Mouse (Mus musculus): ENCODE results near the gene Cd47.

The Cd47 gene

GRCm38 (mm10) chr16:49868278-49868677 lies 67.9 kb downstream of the Cd47 start:
- DNase-seq (ENCODE audit: low spot score in 2 of 2): no peak

- no peak for DNase-seq (ENCODE audit: low spot score in 2 of 2)
Measured at GRCm38 (mm10) chr16:49873918-49874317, 73.6 kb downstream of the Cd47 start.

- DNase-seq (ENCODE audit: low spot score in 2 of 2): no peak
Measured at GRCm38 (mm10) chr16:49874546-49874945, 74.2 kb downstream of the Cd47 start.

DNA sequence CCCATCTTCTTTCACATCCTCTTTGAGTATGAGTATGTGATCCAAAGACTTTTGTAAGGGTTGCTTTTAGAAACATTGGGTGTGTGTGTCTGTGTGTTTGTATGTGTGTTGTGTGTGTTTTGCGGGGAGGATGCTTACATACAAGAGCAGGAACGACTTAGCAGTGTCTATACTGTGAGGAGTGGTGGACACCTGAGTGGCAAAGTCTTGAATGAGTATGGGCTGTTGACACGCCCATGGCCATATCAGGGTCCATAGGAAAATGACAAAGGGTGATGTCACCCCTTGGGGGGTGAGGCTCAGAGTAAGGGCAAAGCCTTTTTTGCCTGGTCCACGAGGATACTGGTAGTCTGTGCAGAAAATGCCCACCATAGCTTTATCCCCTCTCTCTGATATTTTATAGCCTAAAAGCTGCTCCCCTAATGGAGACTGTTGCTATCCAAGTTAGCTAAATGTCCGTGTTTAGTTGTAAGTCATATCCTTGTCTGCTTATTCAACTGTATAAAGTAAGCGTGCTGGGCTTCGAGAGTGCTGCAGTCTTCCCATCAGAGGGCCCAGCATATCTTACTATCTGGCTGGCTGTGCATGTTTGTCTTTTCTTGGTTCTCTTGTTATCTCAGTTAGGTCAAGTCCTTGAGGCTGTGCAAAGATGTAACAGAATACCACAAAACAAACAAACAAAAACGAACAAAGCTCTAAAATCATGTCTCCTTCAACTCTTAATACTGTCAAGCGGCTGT lies 76.1 kb downstream of the Cd47 start:
- DNase-seq (ENCODE audit: low spot score in 2 of 2): no peak

- no peak for DNase-seq (ENCODE audit: low spot score in 2 of 2)
Measured at GRCm38 (mm10) chr16:49877243-49877642, 76.9 kb downstream of the Cd47 start.

GRCm38 (mm10) chr16:49878051-49878450 lies 77.7 kb downstream of the Cd47 start:
- DNase-seq (ENCODE audit: low spot score in 2 of 2): no peak

DNA sequence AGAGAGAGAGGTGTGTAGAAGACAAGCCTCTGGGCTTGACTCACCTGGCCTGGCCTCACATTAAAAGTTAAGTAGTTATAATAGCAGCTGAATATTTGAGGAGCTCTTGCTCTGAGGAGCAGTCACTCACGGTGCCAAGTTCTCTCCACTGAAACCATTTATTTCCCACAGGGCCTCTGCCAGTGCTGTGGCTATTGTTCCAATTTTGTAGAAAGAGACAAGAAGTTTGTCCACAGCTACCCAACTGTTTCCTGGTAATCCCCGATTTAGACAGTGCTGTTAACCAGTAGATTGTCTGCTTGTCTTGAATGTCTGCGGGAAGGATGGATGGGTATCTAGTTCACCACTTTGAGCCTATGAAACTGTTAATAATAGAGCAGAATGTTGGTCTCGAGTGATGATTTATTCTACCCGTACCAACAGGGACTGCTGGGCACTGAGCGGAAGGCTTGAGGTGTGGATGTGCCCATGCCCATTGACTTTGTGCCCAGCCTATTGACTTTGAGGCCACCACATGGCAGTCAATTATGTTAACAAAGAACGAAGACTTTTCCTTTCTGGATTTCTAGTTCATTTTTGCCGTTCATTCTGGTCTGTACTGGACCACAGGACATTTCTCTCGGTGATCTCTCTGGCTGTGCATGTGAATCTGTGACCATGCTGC lies 86.2 kb downstream of the Cd47 start:
- no peak for DNase-seq (ENCODE audit: low spot score in 2 of 2)

- no peak for DNase-seq (ENCODE audit: low spot score in 2 of 2)
Measured at GRCm38 (mm10) chr16:49887290-49887689, 87.0 kb downstream of the Cd47 start.

DNA sequence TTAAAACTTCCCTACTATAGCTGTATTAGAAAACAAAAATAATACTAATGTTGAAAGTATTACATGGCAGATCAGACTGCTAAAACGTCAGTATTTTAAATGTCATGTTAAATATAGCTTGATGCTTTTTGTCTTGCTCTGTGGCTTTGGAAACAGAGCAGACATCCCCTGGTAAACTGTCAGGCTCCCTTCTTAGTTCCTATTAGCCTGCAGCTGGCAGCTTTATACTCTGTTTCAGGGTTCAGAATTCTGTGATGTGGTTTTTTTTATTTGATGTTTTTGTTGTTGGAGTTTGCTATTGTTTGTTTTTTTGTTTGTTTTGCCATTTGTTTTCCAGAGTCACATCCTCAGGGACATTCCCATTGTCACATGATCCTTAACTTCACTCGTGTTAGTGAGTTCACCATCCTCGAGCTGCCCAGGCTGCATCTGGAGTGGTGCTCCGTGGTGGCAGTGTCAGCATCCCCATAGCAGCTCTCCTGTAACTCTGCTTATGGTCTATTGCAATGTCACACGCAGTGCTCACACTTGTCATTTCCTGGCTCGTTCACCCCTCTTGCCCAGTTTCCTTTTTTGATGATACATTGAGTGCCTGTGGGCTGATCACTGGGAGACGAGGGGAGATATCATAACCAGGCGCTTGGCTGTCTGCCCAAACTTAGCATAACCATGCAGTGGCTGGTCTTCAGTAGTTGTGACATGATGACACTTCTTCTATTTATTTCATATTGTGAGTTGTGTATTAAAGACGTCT lies 87.7 kb downstream of the Cd47 start:
- DNase-seq (ENCODE audit: low spot score in 2 of 2): no peak

- DNase-seq (ENCODE audit: low spot score in 2 of 2): no peak
Measured at GRCm38 (mm10) chr16:49889031-49889655, 88.8 kb downstream of the Cd47 start.

- no peak for DNase-seq (ENCODE audit: low spot score in 2 of 2)
Measured at GRCm38 (mm10) chr16:49892252-49892651, 91.9 kb downstream of the Cd47 start.

DNA sequence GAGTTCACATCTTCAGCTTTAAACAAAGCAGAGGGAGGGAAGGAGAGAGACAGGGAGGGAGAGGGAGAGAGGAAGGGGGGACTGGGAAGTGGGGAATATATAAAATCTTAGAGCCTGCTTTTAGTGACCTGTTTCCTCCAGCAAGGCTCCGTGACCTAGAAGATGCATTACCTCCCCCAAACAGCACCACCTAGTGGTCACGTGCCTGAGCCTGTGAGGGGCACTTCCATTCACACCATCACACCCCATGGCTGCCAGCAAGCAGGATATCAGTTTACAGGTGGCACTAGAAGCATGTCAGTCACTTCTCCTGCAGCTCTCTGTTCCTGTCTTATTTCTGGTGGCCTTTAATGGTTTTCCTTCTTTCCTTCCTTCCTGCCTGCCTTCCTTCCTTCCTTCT lies 92.6 kb downstream of the Cd47 start:
- no peak for DNase-seq (ENCODE audit: low spot score in 2 of 2)

GRCm38 (mm10) chr16:49894624-49895023 lies 94.3 kb downstream of the Cd47 start:
- no peak for DNase-seq (ENCODE audit: low spot score in 2 of 2)

DNA sequence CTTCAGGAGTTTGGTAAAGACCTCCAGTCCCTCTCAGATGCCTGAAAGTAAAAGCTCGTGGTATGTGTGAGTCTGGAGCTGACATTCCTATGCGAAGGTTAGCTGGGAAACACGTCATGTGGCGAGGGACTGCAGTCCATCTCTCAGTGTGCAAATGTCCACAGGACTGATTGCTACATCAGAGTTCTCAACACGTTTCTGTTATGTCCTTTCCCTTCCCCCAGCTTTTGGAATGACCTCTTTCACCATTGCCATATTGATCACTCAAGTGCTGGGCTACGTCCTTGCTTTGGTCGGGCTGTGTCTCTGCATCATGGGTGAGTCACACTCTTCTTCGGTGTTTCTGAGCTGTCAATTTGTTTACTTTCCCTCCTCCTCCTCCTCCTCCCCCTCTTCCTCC lies 95.8 kb downstream of the Cd47 start:
- no peak for DNase-seq (ENCODE audit: low spot score in 2 of 2)

DNA sequence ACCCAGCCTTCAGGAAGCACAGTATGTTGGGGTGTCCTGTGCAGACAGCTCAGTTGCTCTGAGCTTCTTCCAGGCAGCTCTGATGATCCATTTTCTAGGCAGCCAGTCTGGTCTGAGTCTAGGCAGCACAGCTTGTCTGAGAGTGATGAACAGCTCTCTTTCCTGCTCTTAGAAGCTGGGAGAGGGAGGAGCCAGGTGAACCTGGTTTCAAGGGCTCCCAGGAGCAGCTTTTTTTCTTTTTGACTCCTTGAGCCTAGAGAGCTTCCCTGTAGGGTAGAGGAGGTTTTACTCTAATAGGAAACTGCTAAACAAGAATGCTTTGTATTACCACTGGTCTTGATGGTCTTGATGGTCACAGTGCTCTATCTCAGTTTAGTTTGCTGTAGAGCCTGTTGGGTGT lies 101.1 kb downstream of the Cd47 start:
- no peak for DNase-seq (ENCODE audit: low spot score in 2 of 2)

GRCm38 (mm10) chr16:49902083-49902482 lies 101.8 kb downstream of the Cd47 start:
- no peak for DNase-seq (ENCODE audit: low spot score in 2 of 2)

- no peak for DNase-seq (ENCODE audit: low spot score in 2 of 2)
Measured at GRCm38 (mm10) chr16:49904248-49904930, 104.1 kb downstream of the Cd47 start.

- DNase-seq (ENCODE audit: low spot score in 2 of 2): no peak
Measured at GRCm38 (mm10) chr16:49905041-49905440, 104.7 kb downstream of the Cd47 start.

DNA sequence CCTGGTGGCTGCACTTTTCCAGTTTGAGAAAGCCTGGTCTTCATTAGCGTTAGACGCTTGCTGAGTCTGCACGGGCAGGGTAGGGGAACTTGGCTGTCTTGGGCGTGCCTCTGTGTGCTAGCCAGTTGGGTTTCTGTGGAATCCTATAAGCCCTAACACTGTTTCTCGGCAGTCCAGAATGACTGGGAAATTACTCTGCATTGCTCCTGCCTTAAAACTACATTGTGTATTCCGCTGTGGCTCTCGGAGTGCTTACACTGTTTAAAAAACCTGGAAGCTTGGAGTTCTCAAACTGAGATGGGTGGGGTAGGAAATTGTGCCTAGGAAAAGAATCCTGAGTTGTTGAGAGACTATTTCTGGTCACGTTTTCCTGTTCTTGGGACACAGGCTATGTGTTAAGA lies 105.3 kb downstream of the Cd47 start:
- DNase-seq (ENCODE audit: low spot score in 2 of 2): no peak

DNA sequence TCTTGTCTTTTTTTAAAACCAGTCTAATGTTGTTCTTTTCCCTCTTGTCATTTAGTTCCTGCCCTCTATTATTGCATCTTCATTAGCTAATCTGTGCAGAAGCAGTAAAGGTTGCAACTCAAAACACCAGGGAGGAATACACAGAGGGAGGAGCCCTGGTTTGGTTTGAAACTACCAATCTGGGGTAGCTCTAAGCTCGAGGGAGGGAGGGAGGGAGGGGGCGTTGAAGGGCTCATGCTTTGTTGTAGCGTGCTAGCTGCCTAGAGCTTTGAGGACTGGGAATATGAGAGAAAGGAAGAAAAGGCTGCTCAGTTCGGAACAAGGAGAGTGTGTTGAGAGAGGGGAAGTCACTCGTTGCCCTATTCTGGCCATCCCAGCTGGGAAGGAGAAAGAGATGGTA lies 105.7 kb downstream of the Cd47 start:
- DNase-seq (ENCODE audit: low spot score in 2 of 2): no peak

DNA sequence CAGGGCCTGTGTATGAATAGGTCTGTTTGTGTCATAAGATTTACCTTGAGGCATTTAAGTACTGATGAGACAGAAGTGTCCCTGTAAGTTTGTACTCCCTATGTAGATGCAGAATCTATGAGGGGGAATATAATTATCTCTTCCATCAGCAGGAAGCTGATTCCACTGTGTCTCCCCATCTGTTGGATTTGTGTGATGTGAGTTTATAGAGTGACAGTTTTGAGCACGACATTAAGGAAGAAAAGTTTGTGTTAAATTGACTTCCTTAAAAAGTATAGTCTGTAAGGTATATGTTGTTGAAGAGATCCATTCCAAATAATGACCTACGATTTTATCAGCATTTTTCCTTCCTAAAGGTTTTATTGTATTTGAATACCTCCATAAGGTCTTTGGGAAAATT lies 106.6 kb downstream of the Cd47 start:
- no peak for DNase-seq (ENCODE audit: low spot score in 2 of 2)

GRCm38 (mm10) chr16:49907356-49907755 lies 107.0 kb downstream of the Cd47 start:
- no peak for DNase-seq (ENCODE audit: low spot score in 2 of 2)

Data from right cerebral cortex, postnatal 36 days (tissue).